Comparison of ENCODE assay signal across 9 mouse cellular contexts in the genomic region with DNA sequence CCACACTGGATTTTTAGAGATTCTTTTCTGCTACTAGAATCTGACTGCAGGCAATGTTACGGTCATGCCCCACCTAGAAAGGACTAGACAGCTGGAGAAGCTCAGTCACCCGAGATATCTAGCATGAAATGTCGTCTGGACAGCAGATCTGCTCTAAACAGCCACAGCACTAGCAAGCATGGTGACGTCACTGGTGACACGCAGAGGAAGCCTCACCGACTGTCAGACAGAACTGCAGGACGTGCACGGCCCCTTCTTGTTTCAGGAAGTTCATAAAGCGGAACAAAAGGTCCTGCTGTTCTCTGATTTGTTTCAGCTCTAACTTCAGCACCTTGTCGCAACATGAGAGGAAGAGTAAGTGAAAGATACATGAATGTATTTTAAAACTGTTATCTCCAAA. TPM values are rescaled to one million over a fixed set of nuclear protein-coding genes. Genes with fewer than 3 reads are reported as not detected.
A peak's percentile ranks its signal among the peaks of the same experiment; 100 is the strongest.
DNase-seq lines count a peak whose midpoint lies in the region; ATAC-seq and TF ChIP-seq lines count a peak whose summit lies in the region.
"Had no signal": no experiment of that assay in that cellular context is flagged by ENCODE, and none has a peak within 500 bp of the region (broad histone marks: within the 10 kb centered on the region; RNA-seq: fewer than 3 reads in every experiment).

No protein-coding gene starts in this region.

- TF ChIP-seq CTCF in midbrain, postnatal 0 days (IDR thresholded peaks at IDR 0.05): no peak

- 78% methylated on average over 10 of the region's 10 CpGs for WGBS in midbrain, postnatal 0 days
- WGBS in midbrain, embryonic 15.5 days: 73% methylated on average over 10 of the region's 10 CpGs

- no peak overlapping the region for H3K9ac ChIP-seq in midbrain, postnatal 0 days (replicated peaks; ENCODE audit: low read length, poor library complexity, severe bottlenecking)
- H3K9ac ChIP-seq in midbrain, embryonic 15.5 days: no peak overlapping the region

- H3K9me3 ChIP-seq in midbrain, postnatal 0 days (ENCODE audit: low read length): no peaks in the 10 kb centered on the region
- H3K9me3 ChIP-seq in midbrain, embryonic 15.5 days: no peaks in the 10 kb centered on the region

- H3K4me2 ChIP-seq in midbrain, postnatal 0 days (ENCODE audit: low read depth, low read length, poor library complexity, severe bottlenecking): no peak overlapping the region
- no peak overlapping the region for H3K4me2 ChIP-seq in midbrain, embryonic 15.5 days

- peak; percentile 8 for DNase-seq in adrenal gland, adult 2 months
- no peak for DNase-seq in adrenal gland, adult 8-10 months
- DNase-seq in midbrain, postnatal 0 days (ENCODE audit: low spot score): peak; percentile 33
- DNase-seq in induced T-regulatory cell, adult 2 months (ENCODE audit: low read depth): peak; percentile 33
- no peak for DNase-seq in frontal cortex, postnatal 10 days (ENCODE audit: low spot score in 2 of 2)
- DNase-seq in cerebellum, postnatal 36 days: no peak

- no peak overlapping the region for H3K4me3 ChIP-seq in midbrain, postnatal 0 days (ENCODE audit: low read depth, low read length)
- no peak overlapping the region for H3K4me3 ChIP-seq in midbrain, embryonic 15.5 days
- H3K4me3 ChIP-seq: myocyte had no signal

- no peaks in the 10 kb centered on the region for H3K27me3 ChIP-seq in midbrain, postnatal 0 days (ENCODE audit: insufficient read depth, low read length)
- no peaks in the 10 kb centered on the region for H3K27me3 ChIP-seq in midbrain, embryonic 15.5 days (replicated peaks)

- H3K27ac ChIP-seq in midbrain, postnatal 0 days (ENCODE audit: low read depth, low read length): no peak overlapping the region
- no peak overlapping the region for H3K27ac ChIP-seq in midbrain, embryonic 15.5 days

- H3K36me3 ChIP-seq in midbrain, postnatal 0 days (ENCODE audit: insufficient read depth, low read length): peaks cover 20% of the 10 kb centered on the region
- H3K36me3 ChIP-seq in midbrain, embryonic 15.5 days (replicated peaks): peaks cover 10% of the 10 kb centered on the region; the same call in 1 of the 2 replicates

- H3K4me1 ChIP-seq in midbrain, postnatal 0 days (ENCODE audit: insufficient read depth, low read length): no peaks in the 10 kb centered on the region
- H3K4me1 ChIP-seq in midbrain, embryonic 15.5 days: no peaks in the 10 kb centered on the region

- no peak for ATAC-seq in midbrain, postnatal 0 days (ENCODE audit: low FRiP score)
- no peak for ATAC-seq in midbrain, embryonic 15.5 days (replicated peaks)
- peak; percentile 100 for ATAC-seq in monocyte, adult 5-6 weeks (replicated peaks; ENCODE audit: insufficient number of reproducible peaks, low FRiP score, low TSS enrichment, poor library complexity, severe bottlenecking)

RNA-seq across cellular contexts. Expression of gene Snx14, which starts 34.7 kb away (rescaled TPM):
- total RNA-seq in adrenal gland, adult 2 months (2021): 10 to 100 TPM; 49.1 to 57.3 TPM
- polyA plus RNA-seq in adrenal gland, adult 2 months (2012; rRNA removed): 24.9 and 28.1 TPM in 2 replicates
- 10 to 100 TPM; 59.6 to 64.5 (median 63.1) TPM for total RNA-seq in adrenal gland, adult 8-10 months (2022)
- total RNA-seq in midbrain, postnatal 0 days (2014; rRNA removed): 33.5 and 43.0 TPM in 2 replicates
- 28.6 TPM in 2 replicates for polyA plus RNA-seq in midbrain, postnatal 0 days (2015; fragmentation: Nextera tagmentation; extraction: Ambion mirVana)
- 33.7 and 36.2 TPM in 2 replicates for polyA plus RNA-seq in midbrain, embryonic 15.5 days (2015; fragmentation: Nextera tagmentation; extraction: Ambion mirVana)
- total RNA-seq in monocyte, adult 5-6 weeks (2017): 34.1 to 44.9 TPM (median 35.3 TPM) in 3 replicates

RNA-seq across cellular contexts. Expression of gene Gm20537, which starts 52.3 kb away (rescaled TPM):
- 1 to 10 TPM in 1 of 2 experiments, not detected in 1; 2.1 TPM for total RNA-seq in adrenal gland, adult 2 months (2021)
- polyA plus RNA-seq in adrenal gland, adult 2 months (2012; rRNA removed): not detected in 2 replicates
- total RNA-seq in adrenal gland, adult 8-10 months (2022): 1 to 10 TPM in 3 of 4 experiments, not detected in 1; 1.1 to 2.8 (median 1.1) TPM
- total RNA-seq in midbrain, postnatal 0 days (2014; rRNA removed): 2.6 TPM in 1 of 2 replicates, not detected in the other
- 0.62 TPM in 1 of 2 replicates, not detected in the other for polyA plus RNA-seq in midbrain, postnatal 0 days (2015; fragmentation: Nextera tagmentation; extraction: Ambion mirVana)
- 0.50 and 1.0 TPM in 2 replicates for polyA plus RNA-seq in midbrain, embryonic 15.5 days (2015; fragmentation: Nextera tagmentation; extraction: Ambion mirVana)
- not detected in 3 replicates for total RNA-seq in monocyte, adult 5-6 weeks (2017)
- polyA plus RNA-seq: myocyte had no signal

Comparison
In these comparisons a context has a peak if more than half of its experiments do, and no peak if none do; other contexts are left out.
1. DNase-seq: peak in adrenal gland, adult 2 months (single experiment), midbrain, postnatal 0 days (single experiment) and induced T-regulatory cell, adult 2 months (single experiment); none in adrenal gland, adult 8-10 months (single experiment), frontal cortex, postnatal 10 days (0 of 2) and cerebellum, postnatal 36 days (0 of 2).